Mouse (Mus musculus) erythroblast, embryonic 14.5 days (primary cell): ENCODE measurements around the gene Olfr1467. TPM values are rescaled to one million over a fixed set of nuclear protein-coding genes. Genes with fewer than 3 reads are reported as not detected.

Experiments
- H3K27me3 ChIP-seq: 2 replicates; pipeline ENCODE4 v1.6.1; 2012; ENCODE audit warnings: inconsistent platforms; ENCODE audit not compliant: control insufficient read depth
- H3K36me3 ChIP-seq: 2 replicates; pipeline ENCODE4 v1.6.1; 2012; ENCODE audit warnings: mild to moderate bottlenecking, inconsistent platforms; ENCODE audit not compliant: control insufficient read depth
- H3K4me1 ChIP-seq: 2 replicates; pipeline ENCODE4 v1.6.1; 2012; ENCODE audit warnings: inconsistent platforms; ENCODE audit not compliant: control insufficient read depth
- H3K4me3 ChIP-seq: replicated peaks from 2 replicates; pipeline ENCODE3; 2012; ENCODE audit warnings: moderate library complexity, mild to moderate bottlenecking, inconsistent platforms
- H3K9me3 ChIP-seq: 2 replicates; pipeline ENCODE4 v1.6.1; 2012; ENCODE audit warnings: low read length, inconsistent platforms, mixed read lengths; ENCODE audit not compliant: control insufficient read depth
- GATA1 ChIP-seq: IDR thresholded peaks from 2 replicates; pipeline ENCODE4 v1.6.1; 2012; ENCODE audit warnings: low read length, inconsistent platforms, mixed read lengths
- TAL1 ChIP-seq: IDR thresholded peaks from 3 replicates; pipeline ENCODE4 v1.6.1; 2012; ENCODE audit warnings: low read length, inconsistent platforms, mixed read lengths
- polyA plus RNA-seq: library from polyadenylated mRNA; stranded (reverse); fragments of >175 nt; gene quantifications from 2 replicates; pipeline ENCODE4 v1.2.3, GENCODE M21; 2012

The Olfr1467 gene
- polyA plus RNA-seq: not detected in 2 replicates

- H3K27me3 ChIP-seq: no peaks in the 10 kb centered on the region
- H3K4me1 ChIP-seq: no peaks in the 10 kb centered on the region
- H3K4me3 ChIP-seq: no peak within 1 kb of the TSS
- no peaks in the 10 kb centered on the region for H3K36me3 ChIP-seq
- peaks cover 2% of the 10 kb centered on the region; the same call in 1 of the 2 replicates for H3K9me3 ChIP-seq
- TF ChIP-seq GATA1: no peak
- TF ChIP-seq TAL1: no peak
These were observed at the start of gene Olfr1467 for GRCm38 (mm10) chr19:13361936-13362335. Gene Olfr1467 (plus strand): TSS chr19:13362236.

GRCm38 (mm10) chr19:13315441-13315840 is 46.6 kb upstream of the Olfr1467 start, which contains the start of gene Olfr1465:
Gene Olfr1465 (minus strand): TSS chr19:13315541.
- TF ChIP-seq GATA1 (no peak), TAL1 (no peak)
- Histone ChIP-seq H3K9me3 (peaks cover 4% of the 10 kb centered on the region), H3K27me3 (no peaks in the 10 kb centered on the region), H3K36me3 (no peaks in the 10 kb centered on the region), H3K4me3 (no peak within 1 kb of the TSS), H3K4me1 (no peaks in the 10 kb centered on the region)

- Histone ChIP-seq H3K4me3 (no peak within 1 kb of the TSS), H3K9me3 (peaks cover 6% of the 10 kb centered on the region), H3K27me3 (no peaks in the 10 kb centered on the region), H3K4me1 (no peaks in the 10 kb centered on the region), H3K36me3 (no peaks in the 10 kb centered on the region)
- TF ChIP-seq GATA1 (no peak), TAL1 (no peak)
These were observed 23.5 kb upstream of the Olfr1467 start, which contains the start of gene Olfr1466 for GRCm38 (mm10) chr19:13338562-13338961. Gene Olfr1466 (plus strand): TSS chr19:13338862.

DNA sequence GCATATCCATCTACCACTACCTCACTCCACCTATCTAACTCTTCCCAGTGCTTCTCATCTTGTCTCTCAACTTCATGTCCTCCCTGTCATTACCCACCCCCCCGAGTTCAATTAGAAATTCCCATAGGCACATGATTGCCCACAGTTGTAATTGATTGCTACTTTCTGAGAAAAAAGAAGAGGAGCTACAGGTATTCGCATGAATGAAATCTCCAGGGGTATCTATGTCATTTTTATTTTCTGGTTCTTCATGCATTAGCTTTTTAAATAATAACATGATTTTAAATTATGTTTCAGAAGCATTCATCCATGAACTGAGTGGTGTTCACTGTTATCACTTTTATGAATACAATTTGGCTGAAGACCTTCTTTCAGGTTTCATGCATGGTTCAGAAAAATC is 45.5 kb downstream of the Olfr1467 start, which contains the start of gene Olfr1469:
TSS of gene Olfr1469 (plus strand) at position 301 of the 400 bp plus-strand sequence.
- H3K27me3 ChIP-seq: no peaks in the 10 kb centered on the region
- TF ChIP-seq TAL1 (no peak), GATA1 (no peak)
- H3K4me3 ChIP-seq: no peak within 1 kb of the TSS
- no peaks in the 10 kb centered on the region for H3K36me3 ChIP-seq
- no peaks in the 10 kb centered on the region for H3K4me1 ChIP-seq
- peaks cover 6% of the 10 kb centered on the region; the same call in 1 of the 2 replicates for H3K9me3 ChIP-seq

Other genes with a start within 250 kb of the Olfr1467 start
- gene Olfr1459, start 212.7 kb upstream of the Olfr1467 start, polyA plus RNA-seq: not detected in 2 replicates
- gene Olfr1461, start 199.2 kb upstream of the Olfr1467 start, polyA plus RNA-seq: not detected in 2 replicates
- gene Olfr1462, start 176.5 kb upstream of the Olfr1467 start, polyA plus RNA-seq: not detected in 2 replicates
- gene Olfr1463, start 130.9 kb upstream of the Olfr1467 start, polyA plus RNA-seq: not detected in 2 replicates
- gene Olfr1465, start 46.7 kb upstream of the Olfr1467 start, polyA plus RNA-seq: not detected in 2 replicates
- gene Olfr1466, start 23.4 kb upstream of the Olfr1467 start, polyA plus RNA-seq: not detected in 2 replicates
- gene Olfr1469, start 45.6 kb downstream of the Olfr1467 start, polyA plus RNA-seq: not detected in 2 replicates
- gene Olfr1471, start 81.2 kb downstream of the Olfr1467 start, polyA plus RNA-seq: not detected in 2 replicates
- not detected in 2 replicates for gene Olfr1472, start 93.8 kb downstream of the Olfr1467 start, polyA plus RNA-seq
- not detected in 2 replicates for gene Olfr1474, start 107.3 kb downstream of the Olfr1467 start, polyA plus RNA-seq
- not detected in 2 replicates for gene Olfr1475, start 118.0 kb downstream of the Olfr1467 start, polyA plus RNA-seq
- 0.01 TPM in 1 of 2 replicates, not detected in the other for gene Olfr1477, start 138.3 kb downstream of the Olfr1467 start, polyA plus RNA-seq
- not detected in 2 replicates for gene Olfr1480, start 165.7 kb downstream of the Olfr1467 start, polyA plus RNA-seq
- gene Olfr1484, start 221.3 kb downstream of the Olfr1467 start, polyA plus RNA-seq: 0.01 TPM in 1 of 2 replicates, not detected in the other